ENCODE assay signal across 14 mouse cellular contexts in the genomic region with DNA sequence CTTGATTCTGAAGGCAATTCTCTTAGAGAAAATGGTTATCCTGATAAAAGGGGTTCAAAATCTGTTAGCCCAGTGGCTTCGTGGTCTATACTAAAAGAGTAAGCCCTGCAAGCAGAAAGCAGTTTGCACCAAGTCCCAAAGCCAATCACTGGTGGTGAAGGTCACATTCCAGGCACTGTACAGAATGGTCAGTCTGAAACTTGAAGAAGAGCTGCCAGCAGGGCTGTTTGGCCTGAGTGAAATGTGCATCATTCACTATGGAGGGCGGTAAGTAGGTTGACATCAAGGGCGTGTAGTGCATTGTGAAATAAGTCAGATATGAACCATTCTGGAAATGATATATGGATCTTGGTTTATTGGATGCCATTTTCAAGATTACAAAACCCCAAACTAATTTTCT.
A peak's percentile ranks its signal among the peaks of the same experiment; 100 is the strongest.
DNase-seq lines count a peak whose midpoint lies in the region.
"Had no signal": no experiment of that assay in that cellular context is flagged by ENCODE, and none has a peak within 500 bp of the region (broad histone marks: within the 10 kb centered on the region; RNA-seq: fewer than 3 reads in every experiment).

No protein-coding gene starts in this region.

- peak; percentile 62 for DNase-seq in adrenal gland, adult 2 months
- DNase-seq in adrenal gland, postnatal 4 days (ENCODE audit: low spot score in 2 of 2) = no peak
- DNase-seq in NIH3T3 (ENCODE audit: low read depth) = peak; percentile 11
- DNase-seq in adrenal gland, postnatal 10 days = peak; percentile 13
- DNase-seq in adrenal gland, postnatal 36 days = peak; percentile 21 to 49
- DNase-seq in spleen, adult 12 weeks (ENCODE audit: low spot score) = no peak
- no peak for DNase-seq in left cerebral cortex, postnatal 25 days (ENCODE audit: low spot score in 2 of 2)
- DNase-seq: cerebellum, adult 11 months; cerebellum, adult 18-20 months; cerebellum, adult 8-10 months; cerebellum, adult 9-11 months; cerebellum, postnatal 14 days; cerebellum, postnatal 36 days; embryo, embryonic 11 days had no signal

- intact Hi-C loops in left cerebral cortex, postnatal 25 days (cut with DNase I) = no loop called here

Comparison
In these comparisons a context has a peak if more than half of its experiments do, and no peak if none do; other contexts are left out.
1. DNase-seq: peak in adrenal gland, adult 2 months (single experiment), NIH3T3 (single experiment), adrenal gland, postnatal 10 days (single experiment) and adrenal gland, postnatal 36 days (2 of 2); none in adrenal gland, postnatal 4 days (0 of 2), spleen, adult 12 weeks (single experiment) and left cerebral cortex, postnatal 25 days (0 of 2).